Mouse (Mus musculus) adrenal gland, adult 18-20 months (tissue): ENCODE results near the gene Gm39115. TPM values are rescaled to one million over a fixed set of nuclear protein-coding genes. Genes with fewer than 3 reads are reported as not detected.
"Not testable (repeated sequence)": the region's sequence is repeated elsewhere in the genome, so short reads cannot be mapped to it uniquely, and the experiment has no call there.

Source experiments
- DNase-seq, 2 experiments: peaks; one replicate each; pipeline ENCODE4 v3.0.0; 2021 to 2022; ENCODE audit warnings: low spot score in 2 of 2
- long read RNA-seq, 2 experiments: library from polyadenylated mRNA; stranded (forward); transcript quantifications; one replicate each; pipeline ENCODE4 v2.0.0; 2021
- total RNA-seq, 2 experiments: library from RNA; stranded (reverse); gene quantifications; 1 replicate in 1 of 2; 2 replicates in 1 of 2; pipeline ENCODE4 v1.2.3; 2021

Gene Gm39115
- total RNA-seq: not detected
- long read RNA-seq, experiment 1: 0 reads
- long read RNA-seq, experiment 2: 0 reads

DNA sequence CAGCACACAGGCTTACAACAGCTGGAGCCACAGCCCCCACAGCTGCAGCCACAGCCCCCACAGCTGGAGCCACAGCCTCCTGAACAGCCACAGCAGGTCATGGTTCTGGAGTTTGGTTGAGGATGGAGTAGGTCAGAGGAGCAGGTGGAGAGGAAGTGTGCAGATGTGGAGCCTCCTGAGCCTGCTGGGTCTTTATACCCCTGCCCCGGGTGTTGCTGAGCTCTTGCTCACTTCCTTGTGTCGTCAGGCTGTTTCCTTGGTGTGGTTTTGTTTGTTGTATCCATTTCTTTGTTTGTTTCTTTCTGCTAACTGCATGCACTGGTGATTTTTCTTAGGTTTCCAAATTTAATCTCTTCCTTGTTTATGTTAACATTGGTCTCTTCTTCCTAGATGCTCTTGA lies at the start of gene Gm39115:
Gene Gm39115 (minus strand): TSS at position 101 of the 400 bp plus-strand sequence.
- not testable (repeated sequence) for DNase-seq

DNA sequence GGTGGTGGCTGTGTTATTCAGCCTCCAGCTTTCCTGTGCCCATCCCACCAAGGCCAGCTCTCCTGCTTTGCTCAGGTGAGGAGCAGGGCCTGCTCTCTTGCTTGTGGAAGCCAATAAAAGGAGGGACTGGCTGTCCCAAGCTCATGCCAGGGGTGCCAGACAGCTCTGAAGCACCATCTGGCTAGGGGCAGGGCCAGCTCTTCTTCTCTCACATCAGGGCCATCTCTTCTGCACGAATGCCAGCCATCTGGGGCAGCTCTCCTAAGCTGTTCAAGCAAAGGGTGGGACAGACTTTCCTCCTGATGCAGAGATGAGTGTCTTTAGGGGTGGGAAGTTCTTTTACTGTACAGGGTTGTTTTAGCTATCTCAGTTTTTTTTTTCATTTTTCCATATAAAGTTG lies 45.2 kb upstream of the Gm39115 start:
- DNase-seq: no peak

DNA sequence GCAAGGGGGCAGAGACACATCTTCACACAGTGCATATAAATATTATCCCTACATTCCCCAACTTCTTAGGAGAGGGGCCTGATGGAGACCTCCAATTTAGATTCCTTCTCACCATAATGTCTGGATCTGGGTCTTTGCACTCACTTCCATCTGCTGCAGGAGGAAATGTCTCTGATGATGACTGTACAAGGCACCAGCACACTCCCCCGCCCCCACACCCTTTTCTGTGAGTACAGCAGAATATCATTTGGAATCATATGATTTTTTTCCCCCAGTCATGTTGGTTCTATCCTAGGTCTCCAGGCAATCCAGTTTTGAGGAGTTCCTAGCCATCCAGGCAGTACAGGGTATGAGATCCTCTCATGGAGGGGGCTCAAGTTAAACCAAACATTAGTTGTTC lies 42.9 kb upstream of the Gm39115 start:
- no peak for DNase-seq

GRCm38 (mm10) chr7:142175905-142176304 lies 40.1 kb upstream of the Gm39115 start, which contains the start of gene Krtap5-2:
Gene Krtap5-2 (minus strand): TSS chr7:142176005.
- DNase-seq: not testable (repeated sequence)

DNA sequence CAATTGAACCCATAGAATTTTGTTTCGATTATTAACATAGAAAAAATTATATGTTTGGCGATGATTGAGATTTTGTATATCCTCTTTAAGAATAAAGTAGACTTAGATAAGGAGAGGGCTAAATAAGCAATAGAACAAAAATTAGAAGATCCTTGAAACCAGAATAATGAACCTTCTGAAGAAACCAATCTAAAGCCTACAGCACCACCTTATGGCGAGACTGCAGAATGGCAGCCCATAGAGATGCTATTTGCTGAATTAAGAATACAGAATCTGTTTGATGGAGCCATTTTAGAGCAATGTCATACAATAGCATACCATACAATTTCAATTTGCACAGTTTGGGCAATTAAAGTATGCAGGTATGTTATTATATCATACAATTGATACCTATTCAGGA lies 34.0 kb upstream of the Gm39115 start:
- no peak for DNase-seq

GRCm38 (mm10) chr7:142165639-142166038 lies 29.8 kb upstream of the Gm39115 start, which contains the start of gene Gm4553:
Gene Gm4553 (minus strand): TSS chr7:142165739.
- DNase-seq: not testable (repeated sequence)

- no peak for DNase-seq
Observed at GRCm38 (mm10) chr7:142159366-142159765, 23.5 kb upstream of the Gm39115 start.

DNA sequence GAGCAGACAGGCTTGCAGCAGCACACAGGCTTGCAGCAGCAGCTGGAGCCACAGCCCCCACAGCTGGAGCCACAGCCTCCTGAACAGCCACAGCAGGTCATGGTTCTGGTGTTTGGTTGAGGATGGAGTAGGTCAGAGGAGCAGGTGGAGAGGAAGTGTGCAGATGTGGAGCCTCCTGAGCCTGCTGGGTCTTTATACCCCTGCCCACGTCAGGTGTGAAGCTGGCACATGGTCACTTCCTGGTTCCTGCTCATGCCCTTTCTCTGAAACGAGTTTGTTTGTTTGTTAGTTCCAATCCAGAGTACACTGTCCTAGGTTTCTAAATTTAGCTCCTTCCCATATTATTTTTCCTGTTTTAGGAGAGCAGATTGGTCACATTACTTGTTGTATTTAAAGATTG lies 21.2 kb upstream of the Gm39115 start, which contains the start of gene Gm29735:
Gene Gm29735 (minus strand): TSS at position 101 of the 400 bp plus-strand sequence.
- not testable (repeated sequence) for DNase-seq

DNA sequence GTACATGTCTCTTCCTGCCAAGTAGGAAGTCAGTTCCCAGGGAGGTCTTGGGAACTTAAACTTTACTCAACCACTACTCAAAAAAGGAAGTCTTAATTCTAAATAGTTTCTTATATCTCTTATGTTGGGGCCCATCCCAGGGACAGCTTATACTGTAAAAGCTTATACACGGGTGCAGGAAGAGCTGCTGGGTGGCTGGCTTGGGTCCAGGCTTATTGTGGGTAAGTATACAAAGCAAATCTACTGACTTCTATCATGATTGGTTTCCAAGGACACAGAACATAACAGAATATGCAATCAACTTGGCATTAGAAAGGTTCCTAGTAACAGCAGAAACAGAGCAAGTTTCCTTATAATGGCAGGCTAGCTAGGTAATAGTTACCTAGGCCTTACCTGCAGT lies 19.5 kb upstream of the Gm39115 start:
- no peak for DNase-seq

GRCm38 (mm10) chr7:142152191-142152590 lies 16.4 kb upstream of the Gm39115 start:
- no peak for DNase-seq

DNA sequence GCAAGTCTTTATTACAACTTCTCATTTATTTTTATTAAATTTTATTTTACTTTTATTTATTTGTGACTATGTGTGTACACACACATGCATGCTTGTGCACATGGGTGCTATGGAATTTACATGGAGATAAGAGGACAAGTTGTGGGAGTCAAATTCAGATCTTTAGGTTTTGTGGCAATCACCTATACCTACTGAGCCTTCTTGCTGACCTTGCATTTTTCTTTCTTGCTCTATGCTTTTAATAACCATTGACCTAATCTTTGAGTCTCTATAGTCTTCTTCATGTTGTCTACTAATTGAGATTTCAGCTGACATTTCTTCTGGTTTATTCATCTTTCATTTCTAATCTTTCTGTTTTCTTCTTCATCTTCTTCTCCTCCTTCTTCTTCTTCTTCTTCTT lies 12.8 kb upstream of the Gm39115 start:
- DNase-seq: no peak

GRCm38 (mm10) chr7:142146033-142146432 lies 10.2 kb upstream of the Gm39115 start:
- DNase-seq: peak; percentile 33 to 34

- no peak for DNase-seq
Observed at GRCm38 (mm10) chr7:142145413-142145940, 9.6 kb upstream of the Gm39115 start.

GRCm38 (mm10) chr7:142144507-142144906 lies 8.7 kb upstream of the Gm39115 start, which contains the start of gene Gm45337:
Gene Gm45337 (minus strand): TSS chr7:142144607.
- DNase-seq: no peak

DNA sequence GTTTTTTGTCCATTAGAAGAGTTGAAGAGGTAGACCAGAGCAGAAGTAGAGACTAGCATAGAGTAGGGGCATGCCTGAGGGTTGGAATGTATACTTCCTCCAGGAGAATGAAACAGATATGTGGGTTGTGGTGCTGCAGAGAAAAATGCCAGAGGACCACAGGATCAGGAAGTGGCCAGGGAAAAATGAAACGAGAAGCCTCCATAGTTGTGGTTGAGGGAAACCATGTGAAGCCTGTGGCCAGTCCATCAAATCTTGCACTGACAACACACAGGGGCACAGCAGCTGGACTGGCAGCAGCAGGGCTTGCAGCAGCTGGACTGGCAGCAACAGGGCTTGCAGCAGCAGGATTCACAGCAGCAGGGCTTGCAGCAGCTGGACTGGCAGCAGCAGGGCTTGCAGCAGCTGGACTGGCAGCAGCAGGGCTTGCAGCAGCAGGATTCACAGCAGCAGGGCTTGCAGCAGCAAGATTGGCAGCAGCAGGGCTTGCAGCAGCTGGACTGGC lies 7.7 kb upstream of the Gm39115 start:
- not testable (repeated sequence) for DNase-seq

DNA sequence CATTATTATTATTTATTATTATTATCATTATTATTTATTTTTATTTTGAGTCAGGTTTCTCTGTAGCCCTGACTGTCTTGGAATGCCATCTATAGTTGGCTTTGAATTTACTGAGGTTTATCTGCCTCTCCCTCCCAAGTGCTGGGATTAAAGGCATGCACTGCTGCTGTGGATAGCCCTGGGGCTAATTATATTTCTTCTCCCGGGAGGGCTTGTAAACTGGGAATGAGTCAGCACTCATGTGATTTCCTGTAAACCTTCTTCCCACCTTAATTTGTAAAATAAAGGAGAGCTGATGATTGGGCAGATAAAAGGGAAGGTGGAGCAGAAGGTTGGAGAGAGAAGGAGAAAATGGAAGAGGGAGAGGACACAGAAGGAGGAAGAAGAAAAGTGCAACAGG lies 4.9 kb upstream of the Gm39115 start:
- no peak for DNase-seq

DNA sequence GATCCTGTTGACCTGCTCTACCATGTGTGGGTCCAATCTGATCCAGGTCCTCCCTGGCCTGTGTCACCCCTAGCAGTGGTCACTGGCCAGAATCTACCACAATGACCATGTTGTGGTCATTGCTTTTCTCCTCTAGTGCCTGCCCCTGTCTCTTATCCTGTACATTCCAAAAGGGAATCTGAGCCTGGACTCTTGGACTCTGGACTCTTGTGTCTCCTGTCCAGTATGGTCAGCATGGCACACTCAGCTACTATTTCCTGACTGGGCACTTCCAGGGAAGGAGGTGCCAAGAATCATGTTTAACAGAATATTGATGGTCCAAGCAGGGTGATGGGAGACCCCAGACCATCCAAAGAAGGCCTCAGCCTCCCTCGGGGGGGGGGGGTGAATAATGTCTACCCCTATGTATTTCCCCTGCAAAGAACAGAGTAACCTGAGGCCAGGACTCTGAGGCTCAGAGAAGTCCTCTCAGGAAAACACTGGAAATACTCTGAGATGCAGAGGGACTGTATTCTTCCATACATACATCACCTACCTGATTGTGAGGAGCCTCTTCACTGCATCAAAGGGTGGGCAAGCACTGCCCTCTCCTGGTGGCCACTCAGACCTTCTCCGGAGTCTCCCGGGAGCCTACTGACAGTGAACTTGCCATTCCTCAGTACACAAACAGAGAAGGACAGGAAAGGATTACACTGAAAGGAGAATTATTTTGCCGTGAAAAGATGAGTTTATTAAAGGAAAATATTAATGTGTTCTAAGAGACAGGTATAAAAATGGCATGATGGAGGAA lies 1.4 kb downstream of the Gm39115 start:
- no peak for DNase-seq

DNA sequence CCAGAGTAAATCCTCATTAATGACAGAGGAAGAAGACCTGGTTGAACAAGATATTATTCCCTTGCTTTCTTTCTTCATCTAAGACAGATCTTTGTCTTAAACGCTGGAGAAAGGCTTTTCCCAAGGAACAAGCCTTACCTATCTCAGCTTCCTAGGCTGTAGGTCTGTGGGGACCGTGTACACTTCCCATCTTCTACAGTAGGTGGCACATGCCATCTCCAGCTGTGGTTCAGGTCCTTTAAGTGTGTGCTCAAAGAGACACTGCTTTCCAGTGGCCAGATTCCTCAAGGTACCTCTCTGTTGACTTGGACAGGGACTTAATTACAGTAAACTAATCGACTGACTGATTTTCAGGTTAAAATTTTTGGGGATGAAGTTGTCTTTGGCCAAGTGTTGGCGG lies 7.0 kb downstream of the Gm39115 start:
- DNase-seq: no peak

DNA sequence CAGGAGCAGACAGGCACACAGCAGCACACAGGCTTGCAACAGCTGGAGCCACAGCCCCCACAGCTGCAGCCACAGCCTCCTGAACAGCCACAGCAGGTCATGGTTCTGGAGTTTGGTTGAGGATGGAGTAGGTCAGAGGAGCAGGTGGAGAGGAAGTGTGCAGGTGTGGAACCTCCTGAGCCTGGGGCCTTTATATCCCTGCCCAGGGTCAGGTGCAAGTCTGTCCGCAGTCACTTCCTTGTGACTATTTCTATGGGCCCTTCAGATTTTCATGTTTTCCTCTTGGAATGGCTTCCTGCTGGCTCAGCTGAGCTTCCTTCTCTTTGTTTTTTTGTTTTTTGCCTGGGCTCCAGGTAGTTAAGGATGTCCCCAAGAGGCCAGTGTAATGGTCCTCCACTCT lies 15.2 kb downstream of the Gm39115 start, which contains the start of gene Gm45618:
Gene Gm45618 (minus strand): TSS at position 101 of the 400 bp plus-strand sequence.
- DNase-seq: not testable (repeated sequence)

GRCm38 (mm10) chr7:142119632-142120031 lies 16.2 kb downstream of the Gm39115 start:
- DNase-seq: peak; percentile 14 to 24

- DNase-seq: no peak
Observed at GRCm38 (mm10) chr7:142104747-142105146, 31.1 kb downstream of the Gm39115 start.

DNA sequence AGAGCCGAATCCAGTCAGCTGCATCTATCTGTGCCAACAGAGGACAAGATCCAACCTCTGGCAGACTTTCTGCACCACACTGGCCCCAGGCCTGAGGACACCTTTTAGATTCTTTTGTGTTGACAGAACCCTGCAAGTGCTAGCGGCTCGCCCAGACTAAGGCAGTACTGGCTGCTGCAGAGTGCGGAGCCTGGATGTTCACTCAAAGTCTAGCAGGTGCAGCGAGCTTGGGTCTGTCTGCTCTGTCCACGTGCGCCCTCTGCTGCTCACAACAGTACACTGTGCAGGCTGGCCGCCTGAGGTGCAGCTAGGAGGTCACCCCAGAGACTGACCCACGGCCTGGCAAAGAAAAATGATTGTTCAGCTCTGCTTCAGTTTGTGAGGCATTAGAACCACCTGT lies 38.1 kb downstream of the Gm39115 start:
- DNase-seq: peak; percentile 72 to 81
